Mouse (Mus musculus) small intestine, adult 2 months (tissue): ENCODE measurements around the gene Atp9a.

Experiments
- CTCF ChIP-seq: fragments of 200-500 bp; IDR thresholded peaks from 2 replicates; pipeline ENCODE4 v1.5.1; 2012; ENCODE audit warnings: low read depth, mild to moderate bottlenecking, control low read depth, inconsistent platforms, low read length, moderate library complexity, mixed read lengths; ENCODE audit not compliant: insufficient replicate concordance, insufficient read length; ENCODE audit errors: extremely low read depth
- POLR2A ChIP-seq: fragments of 200-500 bp; IDR thresholded peaks from 2 replicates; pipeline ENCODE4 v1.6.1; 2012; ENCODE audit warnings: low read depth, mild to moderate bottlenecking, control low read depth, inconsistent platforms, low read length, moderate library complexity

DNA sequence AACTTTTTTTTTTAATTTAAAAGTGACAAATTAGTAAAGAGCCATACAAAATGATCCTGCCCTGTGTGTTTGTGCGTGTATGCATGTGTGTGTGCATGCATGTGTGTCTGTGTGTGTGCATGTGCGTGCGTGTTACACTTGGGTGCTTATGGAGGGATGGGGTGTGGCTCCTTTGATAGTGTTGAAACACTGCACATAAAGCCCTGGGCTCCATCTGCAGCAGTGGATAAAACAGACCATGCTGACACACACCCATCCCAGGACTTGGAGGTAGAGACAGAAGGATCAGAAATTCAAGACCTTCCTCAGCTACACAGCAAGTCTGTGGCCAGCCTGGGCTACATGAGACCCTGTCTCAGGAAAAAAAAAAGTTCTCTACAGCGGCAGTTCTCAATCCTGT lies 76.5 kb downstream of the Atp9a start:
- TF ChIP-seq CTCF, result no peak
- TF ChIP-seq POLR2A, result no peak
